14 mouse cellular contexts compared by ENCODE assay signal in the genomic region with DNA sequence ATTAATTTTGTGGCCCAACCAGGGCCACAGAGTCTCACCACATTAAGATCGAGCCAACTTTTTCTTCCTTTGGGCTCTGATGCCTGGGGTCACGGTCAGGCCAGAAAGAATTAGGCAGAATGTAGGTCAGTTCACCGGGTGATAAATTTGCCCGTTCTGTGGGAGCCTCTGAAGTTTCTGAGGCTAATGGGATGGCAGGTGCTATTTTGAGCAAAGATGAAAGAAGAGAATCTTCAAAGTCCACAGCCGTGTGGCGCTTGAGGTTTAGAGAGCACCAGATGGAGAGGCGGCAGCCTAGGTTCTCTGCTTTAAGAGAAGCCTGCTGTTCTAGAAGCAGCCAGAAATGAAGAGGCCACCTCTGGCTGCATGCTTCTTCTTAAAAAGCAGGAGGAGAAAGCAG. TPM values are rescaled to one million over a fixed set of nuclear protein-coding genes. Genes with fewer than 3 reads are reported as not detected.
DNase-seq lines count a peak whose midpoint lies in the region; ATAC-seq lines count a peak whose summit lies in the region.
"Had no signal": no experiment of that assay in that cellular context is flagged by ENCODE, and none has a peak within 500 bp of the region (broad histone marks: within the 10 kb centered on the region; RNA-seq: fewer than 3 reads in every experiment).

No protein-coding gene starts in this region.

- no peak overlapping the region for H3K4me3 ChIP-seq in midbrain, embryonic 15.5 days
- no peak overlapping the region for H3K4me3 ChIP-seq in midbrain, embryonic 14.5 days (replicated peaks; ENCODE audit: low read depth, low read length)
- H3K4me3 ChIP-seq: forebrain, embryonic 13.5 days; gastrocnemius, adult 2 months; kidney, embryonic 15.5 days; liver, embryonic 15.5 days had no signal

- ATAC-seq in midbrain, embryonic 15.5 days (replicated peaks) = 0 out of 2 replicates have a peak, but pooled peaks have one; percentile 33
- ATAC-seq in midbrain, embryonic 14.5 days (ENCODE audit: low FRiP score, low TSS enrichment) = no peak
- ATAC-seq: forebrain, embryonic 13.5 days; Patski had no signal

- H3K27me3 ChIP-seq in midbrain, embryonic 15.5 days (replicated peaks) = no peaks in the 10 kb centered on the region
- H3K27me3 ChIP-seq in midbrain, embryonic 14.5 days (ENCODE audit: control insufficient read depth, insufficient read depth, low read length) = no peaks in the 10 kb centered on the region
- H3K27me3 ChIP-seq: forebrain, embryonic 13.5 days; liver, embryonic 15.5 days had no signal

- no peak overlapping the region for H3K4me2 ChIP-seq in midbrain, embryonic 15.5 days
- no peak overlapping the region for H3K4me2 ChIP-seq in midbrain, embryonic 14.5 days (ENCODE audit: low read length)
- H3K4me2 ChIP-seq: forebrain, embryonic 13.5 days; kidney, embryonic 15.5 days; liver, embryonic 15.5 days had no signal

- 62% methylated on average over 7 of the region's 7 CpGs for WGBS in midbrain, embryonic 15.5 days
- WGBS in midbrain, embryonic 14.5 days = 77% methylated on average over 7 of the region's 7 CpGs

- no peak for DNase-seq in midbrain, embryonic 14.5 days
- DNase-seq in brain, adult 2 months (ENCODE audit: low read depth, low spot score) = peak; percentile 58
- DNase-seq in retina, embryonic 14.5 days (ENCODE audit: low spot score) = peak; percentile 30
- peak; percentile 67 for DNase-seq in thymus, postnatal 4 days
- DNase-seq in kidney, adult 18-20 months = no peak
- no peak for DNase-seq in heart, postnatal 10 days
- DNase-seq: gastrocnemius, adult 2 months; layer of hippocampus, adult 9-11 months; lung, postnatal 36 days had no signal

- H3K36me3 ChIP-seq in midbrain, embryonic 15.5 days (replicated peaks) = no peaks in the 10 kb centered on the region
- H3K36me3 ChIP-seq in midbrain, embryonic 14.5 days (ENCODE audit: control insufficient read depth, insufficient read depth, low read length) = no peaks in the 10 kb centered on the region
- H3K36me3 ChIP-seq: kidney, embryonic 15.5 days; liver, embryonic 15.5 days had no signal

- intact Hi-C loops in heart, postnatal 10 days (cut with DNase I) = no loop called here

- no peak overlapping the region for H3K9ac ChIP-seq in midbrain, embryonic 15.5 days
- no peak overlapping the region for H3K9ac ChIP-seq in midbrain, embryonic 14.5 days (replicated peaks; ENCODE audit: low read length)
- H3K9ac ChIP-seq: forebrain, embryonic 13.5 days; kidney, embryonic 15.5 days; liver, embryonic 15.5 days had no signal

- no peaks in the 10 kb centered on the region for H3K4me1 ChIP-seq in midbrain, embryonic 15.5 days
- H3K4me1 ChIP-seq in midbrain, embryonic 14.5 days (ENCODE audit: control insufficient read depth, insufficient read depth, low read length) = no peaks in the 10 kb centered on the region
- H3K4me1 ChIP-seq: liver, embryonic 15.5 days had no signal

- H3K27ac ChIP-seq in midbrain, embryonic 15.5 days = no peak overlapping the region
- H3K27ac ChIP-seq in midbrain, embryonic 14.5 days (replicated peaks; ENCODE audit: low read depth, low read length) = no peak overlapping the region
- H3K27ac ChIP-seq: forebrain, embryonic 13.5 days; gastrocnemius, adult 2 months; kidney, embryonic 15.5 days; liver, embryonic 15.5 days had no signal

- H3K9me3 ChIP-seq in midbrain, embryonic 15.5 days = no peaks in the 10 kb centered on the region
- no peaks in the 10 kb centered on the region for H3K9me3 ChIP-seq in midbrain, embryonic 14.5 days (ENCODE audit: control insufficient read depth, low read length)
- H3K9me3 ChIP-seq: forebrain, embryonic 13.5 days; kidney, embryonic 15.5 days; liver, embryonic 15.5 days had no signal

RNA-seq across cellular contexts. Expression of gene Cd83, which starts 48.2 kb away (rescaled TPM):
- 20.3 and 20.4 TPM in 2 replicates for polyA plus RNA-seq in midbrain, embryonic 15.5 days (2015; fragmentation: Nextera tagmentation; extraction: Ambion mirVana)
- polyA plus RNA-seq in midbrain, embryonic 14.5 days (2014; fragmentation: Nextera tagmentation; extraction: Ambion mirVana) = 17.4 and 18.4 TPM in 2 replicates
- total RNA-seq in heart, postnatal 10 days (2021) = 1 to 10 TPM; 2.4 to 3.7 TPM
- polyA plus RNA-seq: Patski had no signal

Comparison
In these comparisons a context has a peak if more than half of its experiments do, and no peak if none do; other contexts are left out.
1. DNase-seq: peak in brain, adult 2 months (single experiment), retina, embryonic 14.5 days (single experiment) and thymus, postnatal 4 days (single experiment); none in midbrain, embryonic 14.5 days (single experiment), kidney, adult 18-20 months (single experiment) and heart, postnatal 10 days (0 of 2).